ENCODE assay signal across 8 mouse cellular contexts in genomic region chr7:4943223-4943815, GRCm38 (mm10). TPM values are rescaled to one million over a fixed set of nuclear protein-coding genes. Genes with fewer than 3 reads are reported as not detected.
A peak's percentile ranks its signal among the peaks of the same experiment; 100 is the strongest.
DNase-seq lines count a peak whose midpoint lies in the region; ATAC-seq and TF ChIP-seq lines count a peak whose summit lies in the region.

No protein-coding gene starts in this region.

- peak; percentile 96 for DNase-seq in cerebellum, adult 11 months
- peak; percentile 89 for DNase-seq in forebrain, embryonic 14.5 days (ENCODE audit: low spot score)
- peak; percentile 93 to 98 for DNase-seq in heart, postnatal 14 days
- peak; percentile 97 for DNase-seq in layer of hippocampus, adult 11-12 months (ENCODE audit: low spot score)
- peak; percentile 94 to 96 for DNase-seq in lung, adult 18-20 months
- DNase-seq in testis, postnatal 14 days (ENCODE audit: low spot score), result peak; percentile 82

- no peaks in the 10 kb centered on the region for H3K36me3 ChIP-seq in ES-Bruce4 (ENCODE audit: control insufficient read depth, insufficient read depth, low read length, poor library complexity, severe bottlenecking)
- H3K36me3 ChIP-seq in forebrain, embryonic 14.5 days (ENCODE audit: control insufficient read depth, insufficient read depth, low read length), result no peaks in the 10 kb centered on the region
- no peaks in the 10 kb centered on the region for H3K36me3 ChIP-seq in neural tube, embryonic 15.5 days

- WGBS in forebrain, embryonic 14.5 days, result 22% methylated on average over 15 of the region's 15 CpGs
- 22% methylated on average over 15 of the region's 15 CpGs for WGBS in neural tube, embryonic 15.5 days

- H3K27ac ChIP-seq in ES-Bruce4 (ENCODE audit: insufficient read depth, low read length), result no peak overlapping the region
- no peak overlapping the region for H3K27ac ChIP-seq in forebrain, embryonic 14.5 days (ENCODE audit: low read depth, low read length)
- H3K27ac ChIP-seq in neural tube, embryonic 15.5 days (replicated peaks), result no peak overlapping the region

- peak overlapping the region; percentile 28 for H3K4me3 ChIP-seq in ES-Bruce4 (ENCODE audit: low read depth, low read length)
- H3K4me3 ChIP-seq in forebrain, embryonic 14.5 days (ENCODE audit: low read depth, low read length), result peak overlapping the region; percentile 8; the same call in 1 of the 2 replicates
- peak overlapping the region; percentile 37 for H3K4me3 ChIP-seq in neural tube, embryonic 15.5 days (replicated peaks)

- H3K9me3 ChIP-seq in ES-Bruce4 (replicated peaks; ENCODE audit: control insufficient read depth, insufficient read depth, low read length, poor library complexity, severe bottlenecking), result no peaks in the 10 kb centered on the region
- H3K9me3 ChIP-seq in forebrain, embryonic 14.5 days (replicated peaks; ENCODE audit: control insufficient read depth, low read length), result no peaks in the 10 kb centered on the region
- no peaks in the 10 kb centered on the region for H3K9me3 ChIP-seq in neural tube, embryonic 15.5 days (replicated peaks)

- peak overlapping the region; percentile 28 for H3K4me2 ChIP-seq in forebrain, embryonic 14.5 days (ENCODE audit: low read length)
- H3K4me2 ChIP-seq in neural tube, embryonic 15.5 days, result peak overlapping the region; percentile 57

- peak; percentile 93 for TF ChIP-seq CTCF in ES-Bruce4 (IDR thresholded peaks at IDR 0.05; ENCODE audit: low read depth, low read length)

- H3K4me1 ChIP-seq in ES-Bruce4 (ENCODE audit: control insufficient read depth, insufficient read depth, low read length), result no peaks in the 10 kb centered on the region
- no peaks in the 10 kb centered on the region for H3K4me1 ChIP-seq in forebrain, embryonic 14.5 days (ENCODE audit: control insufficient read depth, insufficient read depth, low read length)
- peaks cover 6% of the 10 kb centered on the region; the same call in 1 of the 2 replicates for H3K4me1 ChIP-seq in neural tube, embryonic 15.5 days

- TF ChIP-seq EP300 in ES-Bruce4 (IDR thresholded peaks at IDR 0.05; ENCODE audit: insufficient read depth, low read depth, low read length), result no peak

- H3K9ac ChIP-seq in ES-Bruce4 (ENCODE audit: low read depth, poor library complexity, severe bottlenecking), result no peak overlapping the region
- no peak overlapping the region for H3K9ac ChIP-seq in forebrain, embryonic 14.5 days (ENCODE audit: low read length)
- 0 out of 2 replicates have a peak overlapping the region, but pooled peaks have one; percentile 20 for H3K9ac ChIP-seq in neural tube, embryonic 15.5 days (replicated peaks)

- no peaks in the 10 kb centered on the region for H3K27me3 ChIP-seq in ES-Bruce4 (ENCODE audit: control insufficient read depth, insufficient read depth, low read length, poor library complexity, severe bottlenecking)
- H3K27me3 ChIP-seq in forebrain, embryonic 14.5 days (replicated peaks; ENCODE audit: control insufficient read depth, insufficient read depth, low read length), result no peaks in the 10 kb centered on the region
- no peaks in the 10 kb centered on the region for H3K27me3 ChIP-seq in neural tube, embryonic 15.5 days (replicated peaks)

- intact Hi-C loops in heart, postnatal 14 days (cut with DNase I), result loop anchor here (1.0 to 10.0 kb wide), 5 partner anchors 21 to 319 kb away; partner anchors contain the start of genes Rasl2-9, Sbk2 and Ube2s

- peak; percentile 69 for ATAC-seq in forebrain, embryonic 14.5 days
- peak; percentile 76 for ATAC-seq in neural tube, embryonic 15.5 days (ENCODE audit: low FRiP score)

- no peak for TF ChIP-seq POLR2A in ES-Bruce4 (IDR thresholded peaks at IDR 0.05; ENCODE audit: insufficient read depth, low read length)

RNA-seq across cellular contexts. Expression of gene Ssc5d, which starts 17.7 kb away (rescaled TPM):
- polyA plus RNA-seq in ES-Bruce4 (2011; ENCODE audit: insufficient read depth, insufficient read length, low read depth, missing spikeins), result 1.5 and 2.0 TPM in 2 replicates
- polyA plus RNA-seq in forebrain, embryonic 14.5 days (2014; fragmentation: Nextera tagmentation; extraction: Ambion mirVana), result 0.23 and 0.41 TPM in 2 replicates
- total RNA-seq in heart, postnatal 14 days (2021), result 1 to 10 TPM; 7.8 TPM
- polyA plus RNA-seq in neural tube, embryonic 15.5 days (2015; fragmentation: Nextera tagmentation; extraction: Ambion mirVana), result 1.00 and 1.8 TPM in 2 replicates

RNA-seq across cellular contexts. Expression of gene Sbk2, which starts 20.9 kb away (rescaled TPM):
- 0.48 and 1.0 TPM in 2 replicates for polyA plus RNA-seq in ES-Bruce4 (2011; ENCODE audit: insufficient read depth, insufficient read length, low read depth, missing spikeins)
- polyA plus RNA-seq in forebrain, embryonic 14.5 days (2014; fragmentation: Nextera tagmentation; extraction: Ambion mirVana), result not detected in 2 replicates
- 10 to 100 TPM in 1 of 2 experiments, 1 to 10 TPM in 1; 4.2 to 11.6 TPM for total RNA-seq in heart, postnatal 14 days (2021)
- 0.14 TPM in 1 of 2 replicates, not detected in the other for polyA plus RNA-seq in neural tube, embryonic 15.5 days (2015; fragmentation: Nextera tagmentation; extraction: Ambion mirVana)

RNA-seq across cellular contexts. Expression of gene Nat14, which starts 21.5 kb away (rescaled TPM):
- polyA plus RNA-seq in ES-Bruce4 (2011; ENCODE audit: insufficient read depth, insufficient read length, low read depth, missing spikeins), result 2.2 and 3.3 TPM in 2 replicates
- polyA plus RNA-seq in forebrain, embryonic 14.5 days (2014; fragmentation: Nextera tagmentation; extraction: Ambion mirVana), result 9.8 and 17.7 TPM in 2 replicates
- 1 to 10 TPM; 5.9 to 6.1 TPM for total RNA-seq in heart, postnatal 14 days (2021)
- 30.8 and 36.3 TPM in 2 replicates for polyA plus RNA-seq in neural tube, embryonic 15.5 days (2015; fragmentation: Nextera tagmentation; extraction: Ambion mirVana)

RNA-seq across cellular contexts. Expression of gene Sbk3, which starts 27.6 kb away (rescaled TPM):
- 0.25 and 0.55 TPM in 2 replicates for polyA plus RNA-seq in ES-Bruce4 (2011; ENCODE audit: insufficient read depth, insufficient read length, low read depth, missing spikeins)
- polyA plus RNA-seq in forebrain, embryonic 14.5 days (2014; fragmentation: Nextera tagmentation; extraction: Ambion mirVana), result 0.39 and 0.42 TPM in 2 replicates
- total RNA-seq in heart, postnatal 14 days (2021), result 10 to 100 TPM; 14.9 to 37.3 TPM
- 0.32 and 0.35 TPM in 2 replicates for polyA plus RNA-seq in neural tube, embryonic 15.5 days (2015; fragmentation: Nextera tagmentation; extraction: Ambion mirVana)

RNA-seq across cellular contexts. Expression of gene Zfp628, which starts 28.3 kb away (rescaled TPM):
- 5.0 and 5.4 TPM in 2 replicates for polyA plus RNA-seq in ES-Bruce4 (2011; ENCODE audit: insufficient read depth, insufficient read length, low read depth, missing spikeins)
- 3.6 and 3.8 TPM in 2 replicates for polyA plus RNA-seq in forebrain, embryonic 14.5 days (2014; fragmentation: Nextera tagmentation; extraction: Ambion mirVana)
- 1 to 10 TPM; 9.4 to 9.6 TPM for total RNA-seq in heart, postnatal 14 days (2021)
- 3.1 and 4.0 TPM in 2 replicates for polyA plus RNA-seq in neural tube, embryonic 15.5 days (2015; fragmentation: Nextera tagmentation; extraction: Ambion mirVana)
